Comparison of ENCODE assay signal across 13 mouse cellular contexts in the genomic region with DNA sequence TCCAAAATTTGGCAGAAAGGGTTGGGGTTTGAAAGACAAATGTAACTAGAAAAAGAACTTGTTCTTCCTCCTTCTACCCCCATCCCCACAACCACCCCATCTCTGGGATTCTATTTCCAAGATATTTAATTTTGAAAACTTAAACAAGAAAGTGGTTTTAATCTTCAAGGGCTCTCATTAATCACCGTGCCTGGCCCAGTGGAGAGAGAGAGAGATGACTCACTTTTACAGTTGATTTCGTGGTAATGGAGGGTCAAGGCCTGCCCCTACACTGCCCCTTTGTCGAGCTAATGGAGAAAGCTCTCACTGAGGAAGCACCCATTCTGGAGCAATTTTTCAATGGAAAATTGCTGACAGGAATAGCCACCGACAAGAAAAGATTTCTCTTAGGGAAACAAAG.
"Had no signal": no experiment of that assay in that cellular context is flagged by ENCODE, and none has a peak within 500 bp of the region (broad histone marks: within the 10 kb centered on the region; RNA-seq: fewer than 3 reads in every experiment).

No protein-coding gene starts in this region.

- H3K27ac ChIP-seq: left cerebral cortex, adult 2 months; limb, embryonic 10.5 days; liver, embryonic 12.5 days; midbrain, embryonic 10.5 days; neural tube, embryonic 12.5 days had no signal

- ATAC-seq: liver, embryonic 12.5 days had no signal

- H3K36me3 ChIP-seq: limb, embryonic 10.5 days; liver, embryonic 12.5 days; midbrain, embryonic 10.5 days; neural tube, embryonic 12.5 days had no signal

- H3K4me3 ChIP-seq: left cerebral cortex, adult 2 months; limb, embryonic 10.5 days; liver, embryonic 12.5 days; midbrain, embryonic 10.5 days; neural tube, embryonic 12.5 days had no signal

- H3K9me3 ChIP-seq: limb, embryonic 10.5 days; liver, embryonic 12.5 days; midbrain, embryonic 10.5 days; neural tube, embryonic 12.5 days had no signal

- DNase-seq: kidney, postnatal 36 days; lung, embryonic 14.5 days; lung, postnatal 10 days; lung, postnatal 4 days; midbrain, embryonic 14.5 days; right cerebral cortex, adult 18-20 months; right cerebral cortex, postnatal 25 days; thymus, postnatal 36 days had no signal

- H3K27me3 ChIP-seq: liver, embryonic 12.5 days; neural tube, embryonic 12.5 days had no signal
